Mouse (Mus musculus) colon, adult 2 months (tissue): Measurements from ENCODE around the gene Tbc1d25. TPM values are rescaled to one million over a fixed set of nuclear protein-coding genes. Genes with fewer than 3 reads are reported as not detected.

Source experiments
- polyA plus RNA-seq: library from polyadenylated mRNA; depleted of rRNA; stranded (reverse); fragments of >200 nt; gene quantifications from 2 replicates; pipeline ENCODE4 v1.2.3, GENCODE M21; 2012; rRNA removed

Gene Tbc1d25
- polyA plus RNA-seq: 15.6 and 16.3 TPM in 2 replicates

DNA sequence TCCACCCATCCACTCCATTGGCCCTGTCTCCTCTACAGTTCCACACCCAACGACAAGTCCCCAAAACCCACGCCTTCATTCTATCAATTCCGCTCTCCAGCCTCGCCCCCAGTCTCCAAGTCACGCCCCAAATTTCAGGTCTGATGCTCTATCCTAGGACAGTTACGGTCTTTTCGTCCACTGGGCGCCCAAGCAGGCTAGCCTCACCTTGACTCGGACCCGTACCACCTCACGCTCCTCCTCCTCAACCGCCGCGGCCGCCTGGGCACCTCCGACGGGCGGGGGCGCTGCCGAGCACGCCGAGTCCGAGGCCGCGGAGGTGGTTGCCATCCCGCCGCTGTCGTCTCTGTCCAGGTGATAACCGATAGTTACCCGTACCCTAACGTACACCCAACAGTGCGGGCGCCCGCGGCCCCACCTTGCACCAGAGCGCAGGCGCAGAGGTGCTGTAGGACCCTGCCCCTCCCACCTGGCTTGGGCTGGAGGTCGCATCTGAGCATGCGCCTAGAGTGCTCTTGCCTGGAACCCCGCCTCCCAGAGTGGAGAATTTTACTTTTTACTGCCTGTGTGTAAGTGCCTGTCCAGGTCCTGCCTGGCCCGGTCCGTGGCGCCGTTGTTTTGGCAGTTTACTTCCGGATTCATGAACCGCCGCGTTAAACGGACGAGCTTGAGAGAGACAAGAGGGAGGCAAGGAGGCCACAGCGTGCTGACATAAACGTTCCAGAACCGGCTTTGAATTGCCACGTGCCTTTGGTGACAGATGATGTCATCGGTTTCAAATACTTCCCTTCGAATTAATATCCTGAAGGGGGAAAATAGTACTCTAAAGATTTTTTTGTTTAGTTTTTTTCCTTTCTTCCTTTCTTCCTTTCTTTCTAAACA lies at the start of gene Tbc1d25:
Gene Tbc1d25, minus strand, starts transcription at position 678 of the 882 bp plus-strand sequence.

GRCm38 (mm10) chrX:8206015-8206693 lies 30.2 kb upstream of the Tbc1d25 start, which contains the start of gene Porcn:
Porcn (minus strand) TSS chrX:8206525.

GRCm38 (mm10) chrX:8193419-8193723 lies 17.4 kb upstream of the Tbc1d25 start, which contains the start of gene Ebp:
Ebp (minus strand) TSS chrX:8193512.

DNA sequence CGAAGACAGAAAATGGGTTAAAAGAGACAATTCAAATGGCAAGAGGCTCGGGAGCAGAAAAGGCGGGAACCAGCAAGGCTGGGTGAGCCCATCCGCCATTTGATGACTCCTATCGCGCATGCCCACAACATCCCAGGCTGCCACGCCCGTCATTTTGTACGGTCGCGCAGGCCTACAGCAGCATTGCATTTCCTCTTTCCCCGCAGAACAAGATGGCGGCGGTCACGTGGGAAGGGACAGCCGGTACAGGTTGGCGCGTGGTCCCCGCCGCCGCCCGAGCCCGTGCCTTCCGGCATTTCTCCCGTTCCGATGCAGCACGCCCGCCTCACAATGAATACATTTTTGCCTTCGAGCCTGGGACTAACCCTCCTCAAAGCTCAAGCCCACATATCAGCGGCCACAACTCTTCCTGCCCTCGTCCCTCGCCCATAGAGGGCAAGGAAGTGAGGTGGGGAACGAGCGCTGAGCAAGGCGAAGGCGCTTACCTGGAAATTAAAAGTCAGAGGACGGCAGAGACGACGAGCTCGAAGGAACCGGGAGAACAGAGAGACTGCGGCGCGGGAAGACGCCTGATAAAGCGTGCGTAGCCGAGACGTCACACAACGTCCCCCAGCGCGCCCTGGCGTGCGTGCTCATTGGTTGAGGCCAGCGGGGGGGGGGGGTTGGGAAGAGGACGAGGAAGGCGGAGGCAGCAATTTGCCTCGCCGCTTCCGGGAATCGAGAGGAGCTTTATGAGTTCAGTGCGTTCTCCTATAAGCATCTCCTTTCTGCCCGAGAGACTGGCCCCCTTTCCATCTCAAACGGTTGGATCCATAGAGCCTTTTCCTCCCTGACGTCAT lies 30.6 kb downstream of the Tbc1d25 start, which contains the start of gene Rbm3:
Gene Rbm3, minus strand, starts transcription at position 728 of the 839 bp plus-strand sequence.

GRCm38 (mm10) chrX:8132017-8132976 lies 43.7 kb downstream of the Tbc1d25 start, which contains the start of gene Wdr13:
Wdr13 (minus strand) TSS chrX:8132892.

Other genes with a start within 250 kb of the Tbc1d25 start
- gene Eras, start 247.6 kb downstream of the Tbc1d25 start, polyA plus RNA-seq: not detected in 2 replicates
- 16.6 and 20.2 TPM in 2 replicates for gene Hdac6, start 228.3 kb downstream of the Tbc1d25 start, polyA plus RNA-seq
- gene Gata1, start 198.1 kb downstream of the Tbc1d25 start, polyA plus RNA-seq: 0.06 and 0.09 TPM in 2 replicates
- gene Glod5, start 157.7 kb downstream of the Tbc1d25 start, polyA plus RNA-seq: 4.9 and 5.1 TPM in 2 replicates
- 7.7 and 8.1 TPM in 2 replicates for gene Suv39h1, start 101.4 kb downstream of the Tbc1d25 start, polyA plus RNA-seq
- 2.6 and 2.7 TPM in 2 replicates for gene Was, start 85.7 kb downstream of the Tbc1d25 start, polyA plus RNA-seq
- 146 and 200 TPM in 2 replicates for gene Wdr13, start 43.3 kb downstream of the Tbc1d25 start, polyA plus RNA-seq
- gene Rbm3, start 30.3 kb downstream of the Tbc1d25 start, polyA plus RNA-seq: 41.9 and 42.6 TPM in 2 replicates
- gene Ebp, start 17.3 kb upstream of the Tbc1d25 start, polyA plus RNA-seq: 183 and 188 TPM in 2 replicates
- 16.7 and 21.7 TPM in 2 replicates for gene Porcn, start 30.3 kb upstream of the Tbc1d25 start, polyA plus RNA-seq
- gene Ftsj1, start 76.2 kb upstream of the Tbc1d25 start, polyA plus RNA-seq: 23.8 and 24.9 TPM in 2 replicates
- 0.57 and 3.1 TPM in 2 replicates for gene Slc38a5, start 95.0 kb upstream of the Tbc1d25 start, polyA plus RNA-seq
- not detected in 2 replicates for gene Ssxb10, start 151.2 kb upstream of the Tbc1d25 start, polyA plus RNA-seq
- not detected in 2 replicates for gene Ssxb9, start 190.8 kb upstream of the Tbc1d25 start, polyA plus RNA-seq
- gene Ssxb1, start 237.1 kb upstream of the Tbc1d25 start, polyA plus RNA-seq: not detected in 2 replicates